Mouse (Mus musculus) cerebellum, adult 2 months (tissue): ENCODE measurements at regions not wholly inside any gene's neighbourhood (a gene's known extent, or its start where the extent isn't known, plus 50 kb on each side); places are given as distances from the start of the nearest gene placed in this dataset.
A peak's percentile ranks its signal among the peaks of the same experiment; 100 is the strongest.

Experiments
- DNase-seq, 2 experiments: peaks; one replicate each; pipeline ENCODE4 v3.0.0; 2021
- H3K27ac ChIP-seq: fragments of 200-500 bp; 2 replicates; pipeline ENCODE4 v1.5.1; 2012; ENCODE audit warnings: low read length, control low read depth, inconsistent platforms; ENCODE audit not compliant: insufficient read depth
- H3K27me3 ChIP-seq: fragments of 200-500 bp; 2 replicates; pipeline ENCODE4 v1.6.1; 2012; ENCODE audit warnings: inconsistent platforms, mild to moderate bottlenecking, low read length, moderate library complexity; ENCODE audit not compliant: control insufficient read depth, insufficient read depth
- H3K4me1 ChIP-seq: fragments of 200-500 bp; 2 replicates; pipeline ENCODE4 v1.6.1; 2011; ENCODE audit warnings: low read length; ENCODE audit not compliant: control insufficient read depth, insufficient read depth
- H3K4me3 ChIP-seq: fragments of 200-500 bp; replicated peaks from 2 replicates; pipeline ENCODE3; 2011; ENCODE audit warnings: mild to moderate bottlenecking, low read depth, low read length, control low read depth; ENCODE audit not compliant: insufficient read depth
- CTCF ChIP-seq: fragments of 200-500 bp; IDR thresholded peaks from 2 replicates; pipeline ENCODE4 v1.5.1; 2011; ENCODE audit warnings: low read depth, mild to moderate bottlenecking, control low read depth, low read length, moderate library complexity, borderline replicate concordance; ENCODE audit not compliant: insufficient read depth
- POLR2A ChIP-seq: fragments of 200-500 bp; IDR thresholded peaks from 2 replicates; pipeline ENCODE4 v1.6.1; 2011; ENCODE audit warnings: low read length, control low read depth, borderline replicate concordance; ENCODE audit not compliant: insufficient read depth
- WGBS: fragments of 180-500 bp; shearing (Covaris S2); methylation state at CpG from one replicate; pipeline ENCODE4 v1.1.7; 2018; 5-methylcytosine and 5-hydroxymethylcytosine counted together

- Histone ChIP-seq H3K27me3 (no peaks in the 10 kb centered on the region), H3K4me3 (no peak overlapping the region), H3K27ac (no peak overlapping the region), H3K4me1 (no peaks in the 10 kb centered on the region)
- TF ChIP-seq POLR2A (no peak), CTCF (no peak)
- 70% methylated on average over 3 of the region's 3 CpGs for WGBS
- DNase-seq: no peak
These were observed 654.8 kb upstream of the Mef2c start for GRCm38 (mm10) chr13:82849037-82849436.

DNA sequence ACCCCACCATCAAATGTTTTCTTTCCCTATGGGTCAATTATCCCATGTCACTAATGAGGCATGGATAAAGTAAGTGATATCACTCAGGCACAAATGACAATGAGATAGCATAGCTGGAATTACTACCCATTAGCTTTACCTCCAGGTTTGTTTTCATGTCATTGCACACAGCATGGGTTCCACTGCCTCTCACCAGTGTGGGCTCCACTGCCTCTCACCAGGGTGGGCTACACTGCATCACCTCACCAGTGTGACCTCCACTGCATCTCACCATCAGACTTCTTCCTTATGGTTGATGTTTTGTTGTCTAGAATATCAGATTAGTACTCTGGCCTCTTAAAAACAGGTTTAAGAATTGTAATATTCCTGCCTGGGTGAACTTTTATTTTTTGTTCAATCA lies 634.0 kb upstream of the Mef2c start:
- Histone ChIP-seq H3K27ac (no peak overlapping the region), H3K4me3 (no peak overlapping the region), H3K4me1 (no peaks in the 10 kb centered on the region), H3K27me3 (no peaks in the 10 kb centered on the region)
- TF ChIP-seq POLR2A (no peak), CTCF (no peak)
- DNase-seq: no peak

DNA sequence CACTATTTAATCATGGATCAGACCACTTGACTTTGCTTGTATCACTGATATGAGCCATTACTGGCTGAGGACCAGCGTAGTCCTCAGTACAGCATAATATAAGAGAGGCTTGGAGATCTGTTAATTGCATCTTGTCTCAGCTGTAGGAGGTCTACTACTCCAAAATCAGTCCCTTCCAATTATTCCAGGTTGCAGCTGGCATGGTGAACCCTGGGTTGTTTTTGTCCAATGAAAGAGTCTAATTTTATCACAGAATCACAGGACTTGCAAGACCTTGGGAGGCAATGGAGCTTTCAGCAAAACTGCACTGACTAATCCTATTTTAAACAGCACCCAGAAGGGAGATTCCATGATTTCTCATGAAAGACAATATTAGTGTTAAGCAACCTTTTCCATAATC lies 629.7 kb upstream of the Mef2c start:
- TF ChIP-seq CTCF (no peak), POLR2A (no peak)
- no peak for DNase-seq
- Histone ChIP-seq H3K4me1 (no peaks in the 10 kb centered on the region), H3K27me3 (no peaks in the 10 kb centered on the region), H3K4me3 (no peak overlapping the region), H3K27ac (no peak overlapping the region)
- WGBS: 84% methylated on average over 1 of the region's 1 CpGs

DNA sequence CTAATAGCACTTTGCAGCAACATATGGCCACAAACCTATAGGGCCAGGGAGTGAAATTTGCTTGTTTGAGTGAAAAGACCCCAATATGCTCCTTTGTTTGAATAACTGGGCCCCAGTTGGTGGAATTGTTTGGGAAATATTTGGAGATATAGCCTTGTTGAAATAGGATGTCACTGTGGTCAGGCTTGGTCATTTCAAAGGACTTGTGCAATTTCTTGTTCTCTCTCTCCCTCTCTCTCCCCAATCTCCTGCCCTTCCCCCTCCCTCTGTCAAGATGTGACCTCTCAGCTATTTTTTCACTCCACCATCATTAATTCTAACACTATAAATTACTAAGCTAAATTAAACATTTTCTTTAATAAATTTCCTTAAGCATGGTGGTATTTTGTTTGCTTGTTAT lies 620.5 kb upstream of the Mef2c start:
- no peaks in the 10 kb centered on the region for H3K4me1 ChIP-seq

GRCm38 (mm10) chr13:82888755-82889154 lies 615.1 kb upstream of the Mef2c start:
- no peak overlapping the region for H3K27ac ChIP-seq
- DNase-seq: no peak
- no peak overlapping the region for H3K4me3 ChIP-seq
- H3K4me1 ChIP-seq: peaks cover 6% of the 10 kb centered on the region; the same call in 1 of the 2 replicates
- no peaks in the 10 kb centered on the region for H3K27me3 ChIP-seq
- WGBS: 89% methylated on average over 1 of the region's 1 CpGs
- TF ChIP-seq POLR2A: no peak
- TF ChIP-seq CTCF: no peak

More for the DNA sequence above, 620.5 kb upstream of the Mef2c start:
- Histone ChIP-seq H3K27me3 (no peaks in the 10 kb centered on the region), H3K27ac (no peak overlapping the region), H3K4me3 (no peak overlapping the region)
- DNase-seq: no peak
- TF ChIP-seq CTCF (no peak), POLR2A (no peak)

DNA sequence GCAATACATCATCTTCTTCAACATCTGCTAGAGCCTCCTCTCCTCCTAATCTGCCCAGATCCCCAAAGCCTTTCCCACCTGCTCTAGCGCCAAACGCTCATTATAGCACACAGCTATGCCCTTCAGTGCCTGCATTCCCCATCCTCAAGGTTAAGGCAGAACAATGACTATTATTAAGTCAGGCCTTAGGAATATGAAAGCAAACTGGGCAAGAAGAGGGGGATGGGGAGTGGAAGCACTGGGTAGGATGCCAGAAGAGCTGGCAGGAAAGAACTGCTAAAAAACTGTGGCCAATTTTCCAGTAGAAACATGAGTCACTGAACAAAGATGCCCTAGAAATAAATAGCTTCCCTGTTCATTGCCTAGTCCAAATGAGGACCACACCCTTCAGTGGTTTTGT lies 611.1 kb upstream of the Mef2c start:
- Histone ChIP-seq H3K4me3 (no peak overlapping the region), H3K27me3 (no peaks in the 10 kb centered on the region), H3K4me1 (peaks cover 6% of the 10 kb centered on the region; the same call in 1 of the 2 replicates), H3K27ac (no peak overlapping the region)
- DNase-seq: peak; percentile 17 to 42
- WGBS: 24% methylated on average over 2 of the region's 2 CpGs
- no peak for TF ChIP-seq CTCF
- TF ChIP-seq POLR2A: no peak

DNA sequence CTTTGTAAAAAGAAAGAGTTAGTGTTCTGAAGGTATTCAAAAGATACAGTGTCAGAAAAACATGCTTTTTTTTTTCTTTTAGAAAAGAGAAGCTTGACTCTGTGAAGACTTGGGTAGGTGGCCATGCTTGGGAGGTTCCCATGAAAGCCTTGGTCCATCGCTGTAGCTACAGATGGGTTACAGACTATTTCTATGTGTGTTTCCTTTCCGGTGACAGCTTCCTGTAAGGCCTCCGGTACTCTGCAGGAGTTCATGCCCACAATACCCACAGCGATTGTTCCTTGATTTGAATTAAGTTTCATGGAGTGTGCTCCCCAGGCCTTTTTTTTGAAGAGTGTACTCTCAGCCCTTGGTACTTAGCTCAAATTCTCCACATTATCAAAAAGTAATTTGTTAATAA lies 604.1 kb upstream of the Mef2c start:
- TF ChIP-seq CTCF (no peak), POLR2A (no peak)
- H3K4me1 ChIP-seq: no peaks in the 10 kb centered on the region
- 34% methylated on average over 4 of the region's 4 CpGs for WGBS
- no peaks in the 10 kb centered on the region for H3K27me3 ChIP-seq
- DNase-seq: no peak
- H3K4me3 ChIP-seq: no peak overlapping the region
- no peak overlapping the region for H3K27ac ChIP-seq

GRCm38 (mm10) chr13:82902160-82902559 lies 601.7 kb upstream of the Mef2c start:
- H3K27ac ChIP-seq: no peak overlapping the region
- no peaks in the 10 kb centered on the region for H3K27me3 ChIP-seq
- H3K4me3 ChIP-seq: no peak overlapping the region
- H3K4me1 ChIP-seq: no peaks in the 10 kb centered on the region
- 70% methylated on average over 4 of the region's 4 CpGs for WGBS
- no peak for TF ChIP-seq CTCF
- TF ChIP-seq POLR2A: no peak
- DNase-seq: no peak

DNA sequence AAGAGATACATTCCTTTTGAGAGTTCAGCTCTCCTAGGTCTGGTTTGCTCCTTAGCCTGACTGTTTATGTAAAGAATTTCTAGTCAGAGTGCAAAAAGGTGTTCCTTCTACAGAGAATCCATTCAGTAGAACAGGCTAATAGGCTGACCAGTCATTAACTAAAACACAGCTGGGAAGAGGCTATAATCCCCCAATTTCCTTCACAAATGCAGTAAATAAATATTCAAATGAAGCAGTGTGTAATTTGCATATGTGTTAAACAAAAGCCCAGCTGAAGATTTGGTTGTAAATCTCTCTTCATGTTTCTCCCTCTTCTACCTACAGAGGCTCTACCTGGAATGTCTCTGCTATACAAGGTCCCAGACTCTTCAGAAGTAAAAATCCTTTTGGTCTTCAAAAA lies 600.2 kb upstream of the Mef2c start:
- Histone ChIP-seq H3K4me1 (no peaks in the 10 kb centered on the region), H3K4me3 (no peak overlapping the region), H3K27ac (no peak overlapping the region), H3K27me3 (no peaks in the 10 kb centered on the region)
- no peak for DNase-seq
- TF ChIP-seq POLR2A (no peak), CTCF (no peak)

DNA sequence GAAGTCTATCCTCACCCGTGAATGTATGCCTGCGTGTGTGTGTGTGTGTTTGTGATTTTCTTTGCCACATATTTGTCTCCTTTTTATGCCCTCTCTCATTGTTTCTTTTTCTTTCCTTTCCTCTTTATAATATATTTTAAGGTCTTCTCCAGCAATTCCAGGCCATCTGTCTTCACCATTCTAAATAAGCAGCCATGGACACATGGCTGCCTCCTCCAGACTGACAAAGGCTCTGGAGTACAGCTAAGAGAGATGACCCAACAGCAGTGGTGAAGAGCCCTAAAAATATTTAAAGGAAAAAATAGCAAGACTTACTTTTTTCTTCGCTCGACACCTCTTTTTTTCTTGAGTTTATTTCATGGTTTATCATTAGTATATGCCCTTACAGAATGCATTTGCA lies 596.1 kb upstream of the Mef2c start:
- Histone ChIP-seq H3K27me3 (no peaks in the 10 kb centered on the region), H3K4me3 (no peak overlapping the region), H3K4me1 (no peaks in the 10 kb centered on the region), H3K27ac (no peak overlapping the region)
- no peak for TF ChIP-seq CTCF
- TF ChIP-seq POLR2A: no peak
- WGBS: 96% methylated on average over 4 of the region's 4 CpGs
- no peak for DNase-seq
